Mouse (Mus musculus) c-Kit-negative CD71-positive TER-119-positive erythroid progenitor cells, embryonic 14.5 days (primary cell): ENCODE measurements around the gene Ralgapa2.

Experiments
- DNase-seq: peaks from one replicate; pipeline ENCODE4 v3.0.0-alpha.2; 2013; ENCODE audit warnings: low read depth, low spot score

Ralgapa2 gene

DNA sequence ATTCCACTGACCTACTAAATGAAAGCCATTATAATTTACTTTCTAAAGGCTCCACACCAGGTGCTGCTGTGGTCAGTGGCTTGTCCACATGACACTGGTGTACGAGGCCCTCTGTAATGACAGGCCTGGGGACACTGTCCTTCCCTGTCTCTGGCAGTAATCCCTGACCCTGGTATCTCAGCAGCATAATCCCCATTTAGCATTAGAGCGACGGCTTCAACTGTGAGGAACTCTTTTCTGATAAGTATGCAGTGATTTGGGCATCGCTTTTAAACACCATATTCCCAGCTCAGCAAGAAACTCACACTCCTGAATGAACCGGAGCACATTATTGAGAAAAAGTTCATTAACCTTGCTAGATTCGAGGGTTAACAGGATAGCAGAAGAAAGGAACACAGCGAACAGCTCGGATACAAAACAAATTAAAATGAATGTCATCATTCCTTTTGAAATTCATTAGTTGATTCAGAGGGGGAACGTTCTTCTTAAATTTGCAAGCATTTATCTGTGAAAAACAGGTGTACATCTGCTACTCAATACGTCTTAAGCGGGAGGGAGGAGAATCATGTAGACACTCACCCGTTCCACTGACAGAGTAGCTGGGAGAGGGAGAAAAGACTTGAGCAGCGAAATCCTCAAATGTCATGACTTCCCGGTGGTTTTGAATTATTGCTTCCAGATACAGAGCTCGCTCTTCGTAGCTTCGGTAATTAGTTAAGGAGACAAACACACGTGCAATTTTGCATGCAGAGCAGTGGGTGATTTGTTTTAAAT lies 252.2 kb downstream of the Ralgapa2 start:
- no peak for DNase-seq

DNA sequence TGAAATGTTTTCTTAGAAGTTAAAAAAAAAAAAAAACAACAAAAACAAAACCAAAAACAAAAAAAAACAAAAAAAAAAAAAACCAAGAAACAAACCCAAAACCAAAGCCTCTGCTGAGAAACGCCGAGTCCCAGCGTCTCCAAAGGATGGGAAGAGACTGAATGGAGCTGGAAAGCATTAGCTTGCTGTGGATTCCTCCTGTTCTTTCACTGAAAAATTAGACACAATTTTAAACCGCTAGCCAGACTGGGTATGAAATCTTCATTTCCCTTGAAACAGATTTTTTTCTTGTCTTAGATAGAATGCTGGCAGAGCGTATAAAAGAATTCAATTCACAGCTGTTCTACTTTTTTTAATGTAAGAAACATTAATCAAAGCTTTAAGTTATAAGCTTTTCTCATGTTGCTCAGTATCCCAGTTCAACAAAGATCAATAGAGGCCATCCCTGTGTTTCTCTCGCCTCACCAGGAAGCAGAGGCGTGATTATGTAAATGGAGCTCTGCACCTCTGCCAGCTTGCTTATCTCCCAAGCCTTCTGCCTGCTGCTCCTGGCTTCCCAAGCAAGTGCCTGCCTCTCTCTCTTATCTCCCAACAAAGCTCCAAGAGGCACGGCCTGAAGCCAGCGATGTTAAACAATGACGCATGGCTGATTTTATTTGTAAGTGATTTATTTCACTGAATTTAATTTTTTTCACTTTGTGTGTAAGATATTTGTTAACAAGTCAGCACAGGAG lies 253.2 kb downstream of the Ralgapa2 start:
- no peak for DNase-seq

DNA sequence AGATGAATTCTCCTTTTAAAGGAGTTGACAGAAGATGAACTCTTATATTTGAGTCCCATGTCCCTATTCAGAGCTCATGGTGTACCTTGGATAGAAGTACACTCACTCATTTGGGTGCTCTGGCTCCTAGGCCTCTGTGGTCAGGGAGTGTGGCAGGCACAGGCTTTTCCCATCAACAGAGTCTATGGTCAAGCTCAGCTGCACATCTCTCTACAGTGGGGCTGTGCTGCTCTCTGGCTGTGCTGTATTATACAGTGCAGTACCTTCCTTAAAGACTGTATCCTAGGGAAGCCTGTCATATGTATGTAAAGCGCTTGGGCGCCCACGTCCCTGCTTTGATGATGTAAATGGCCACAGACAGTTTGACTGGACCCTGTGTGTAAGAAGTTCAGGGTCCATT lies 254.5 kb downstream of the Ralgapa2 start:
- DNase-seq, result no peak

DNA sequence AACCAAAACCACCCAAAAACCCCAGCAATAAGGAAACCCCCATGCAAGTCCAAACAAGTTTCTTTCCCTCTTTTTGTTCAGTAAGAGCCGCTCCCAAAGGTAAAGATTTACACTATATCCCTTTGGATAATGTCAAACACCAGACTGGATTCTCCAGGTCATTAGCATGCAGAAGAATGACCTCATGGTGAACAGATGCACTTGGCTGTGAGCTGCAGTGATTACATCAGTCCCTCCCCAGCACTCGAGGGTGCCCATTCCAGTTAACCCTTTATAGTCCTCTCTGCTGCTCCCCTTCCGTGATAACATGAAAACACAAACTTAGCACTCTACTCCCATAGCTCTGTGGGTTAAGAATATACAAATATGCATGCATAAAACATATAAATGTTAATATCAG lies 255.1 kb downstream of the Ralgapa2 start:
- DNase-seq, result no peak

DNA sequence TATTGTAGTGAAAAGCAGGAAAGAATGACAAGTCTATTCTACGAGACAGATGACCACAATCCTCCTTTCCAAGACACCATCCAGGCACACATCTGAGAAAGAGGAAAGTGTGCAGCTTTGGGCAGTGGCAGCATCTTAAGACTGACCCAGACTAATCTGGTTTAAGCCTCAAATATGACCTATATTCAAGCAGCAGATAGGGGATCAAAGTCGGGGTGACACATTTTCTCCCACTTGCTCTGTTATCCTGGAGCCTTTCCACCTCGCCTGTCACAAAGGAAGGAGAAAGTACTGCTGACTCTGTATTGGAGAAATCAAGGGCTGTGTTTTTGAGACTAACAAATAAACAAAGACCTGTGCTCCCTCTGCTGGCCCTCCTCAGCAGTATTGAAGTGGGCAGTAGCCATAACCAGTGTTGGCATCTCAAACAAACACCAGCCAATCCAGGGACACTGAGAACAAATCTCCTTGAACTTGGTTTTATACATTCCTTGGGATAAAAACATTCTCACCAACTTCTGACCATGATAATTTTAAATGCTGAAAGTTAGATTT lies 255.7 kb downstream of the Ralgapa2 start:
- no peak for DNase-seq

DNA sequence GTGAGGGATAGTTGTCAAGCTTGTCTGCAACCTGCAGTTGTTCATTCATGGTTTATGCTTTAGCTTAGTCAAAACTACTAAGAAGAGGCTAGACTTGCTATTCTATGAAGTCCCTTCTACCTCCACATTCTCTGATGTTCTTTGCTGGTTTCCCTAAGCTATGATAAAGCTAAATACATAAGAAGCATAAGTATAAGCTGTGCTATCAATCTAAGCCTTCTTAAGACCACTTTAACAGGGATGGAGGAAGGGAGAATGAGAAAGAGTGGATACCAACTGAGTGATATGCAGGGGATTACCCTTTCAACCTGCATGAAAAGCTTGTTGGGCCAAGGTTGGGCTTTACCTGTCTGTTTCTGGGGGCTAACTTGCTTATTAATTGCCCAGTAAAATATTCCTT lies 256.5 kb downstream of the Ralgapa2 start:
- no peak for DNase-seq

DNA sequence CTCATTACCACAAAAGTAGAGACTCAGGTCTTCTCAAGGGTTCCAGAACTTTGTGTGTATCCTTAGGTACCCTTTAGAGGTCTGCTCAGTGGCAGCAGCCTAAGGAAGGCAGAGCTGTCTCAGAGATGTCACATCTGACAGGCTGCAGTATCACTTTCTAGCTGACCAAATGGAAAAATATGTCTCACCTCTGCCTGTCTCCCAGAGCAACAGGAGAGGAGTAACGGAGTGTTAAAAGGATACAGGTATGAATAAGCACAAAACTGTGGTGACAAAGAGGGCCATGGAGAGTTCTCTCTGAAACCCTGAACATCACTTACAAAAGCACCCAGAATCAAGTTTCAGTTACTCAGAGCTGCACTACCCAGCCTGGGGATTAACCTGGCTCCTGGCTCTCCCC lies 257.8 kb downstream of the Ralgapa2 start:
- DNase-seq, result no peak

DNA sequence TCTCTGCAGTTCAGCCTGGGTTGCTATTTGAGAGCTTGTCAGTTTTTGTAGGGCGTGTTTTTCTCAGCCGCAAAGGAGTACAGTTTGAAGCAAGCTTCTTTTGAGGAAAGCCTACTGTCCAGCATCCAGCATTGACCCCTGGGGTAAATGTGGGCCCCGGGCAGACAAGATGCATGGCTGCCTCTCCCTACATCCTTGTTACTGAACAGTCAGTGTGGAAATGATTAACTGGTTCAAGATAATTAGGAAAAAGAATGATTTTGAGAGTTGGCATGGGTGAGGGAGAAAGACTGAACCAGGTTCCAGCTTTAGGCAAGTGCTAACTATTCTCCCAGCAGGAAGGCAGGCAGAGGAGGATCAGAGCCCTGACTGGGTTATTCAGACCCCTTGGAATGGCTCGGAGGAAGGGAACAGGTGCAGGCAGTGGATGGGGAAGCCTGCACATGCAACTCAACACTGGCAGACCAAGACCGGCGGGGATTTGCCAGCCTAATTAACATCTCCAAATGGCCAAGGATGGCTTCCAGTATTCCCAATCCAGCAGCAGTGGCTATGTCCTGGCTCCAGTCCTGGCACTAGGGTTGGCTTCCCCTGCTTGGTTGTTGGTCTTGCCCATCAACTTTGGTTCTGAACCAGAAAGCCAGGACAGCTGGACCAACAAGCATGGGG lies 261.8 kb downstream of the Ralgapa2 start:
- DNase-seq, result no peak

DNA sequence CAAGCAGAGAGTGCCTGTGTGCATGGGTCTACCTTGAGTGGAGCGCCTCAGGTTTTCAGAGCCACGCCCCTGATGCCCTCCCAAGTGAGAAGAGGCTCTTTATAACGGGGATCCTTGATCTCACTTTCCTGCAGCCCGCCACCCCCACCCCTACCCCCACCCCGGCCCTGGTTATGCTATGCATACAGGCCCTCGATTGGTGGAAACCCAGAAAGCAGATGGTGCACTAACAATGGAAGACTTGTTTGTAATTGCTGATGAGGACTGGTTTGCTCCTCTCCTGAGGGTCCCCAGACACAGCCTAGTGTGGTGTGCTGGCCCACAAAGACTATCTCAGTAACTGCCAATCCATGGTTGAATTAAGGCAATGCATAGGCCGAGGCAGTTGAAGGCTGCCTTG lies 263.1 kb downstream of the Ralgapa2 start:
- DNase-seq, result no peak

DNA sequence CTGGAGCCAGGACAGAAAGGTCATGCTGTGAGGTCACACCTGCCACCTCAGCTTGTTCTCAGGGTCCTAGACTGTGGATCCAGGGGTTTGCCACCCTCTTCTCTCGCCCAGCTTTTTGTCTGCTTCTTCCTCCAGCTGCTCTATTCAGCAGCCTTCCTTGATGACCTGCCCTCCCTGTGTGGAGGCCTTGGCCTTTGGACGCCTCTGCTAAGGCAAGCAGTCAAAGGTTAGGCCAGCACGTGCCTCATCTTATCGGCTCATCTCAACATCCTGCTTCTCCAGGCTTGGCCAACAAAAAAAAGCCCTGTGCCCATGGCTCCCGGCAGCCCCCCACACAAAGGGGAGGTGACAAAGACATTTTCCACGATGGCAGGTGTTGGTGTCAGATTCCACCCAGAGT lies 264.6 kb downstream of the Ralgapa2 start:
- DNase-seq, result no peak

DNA sequence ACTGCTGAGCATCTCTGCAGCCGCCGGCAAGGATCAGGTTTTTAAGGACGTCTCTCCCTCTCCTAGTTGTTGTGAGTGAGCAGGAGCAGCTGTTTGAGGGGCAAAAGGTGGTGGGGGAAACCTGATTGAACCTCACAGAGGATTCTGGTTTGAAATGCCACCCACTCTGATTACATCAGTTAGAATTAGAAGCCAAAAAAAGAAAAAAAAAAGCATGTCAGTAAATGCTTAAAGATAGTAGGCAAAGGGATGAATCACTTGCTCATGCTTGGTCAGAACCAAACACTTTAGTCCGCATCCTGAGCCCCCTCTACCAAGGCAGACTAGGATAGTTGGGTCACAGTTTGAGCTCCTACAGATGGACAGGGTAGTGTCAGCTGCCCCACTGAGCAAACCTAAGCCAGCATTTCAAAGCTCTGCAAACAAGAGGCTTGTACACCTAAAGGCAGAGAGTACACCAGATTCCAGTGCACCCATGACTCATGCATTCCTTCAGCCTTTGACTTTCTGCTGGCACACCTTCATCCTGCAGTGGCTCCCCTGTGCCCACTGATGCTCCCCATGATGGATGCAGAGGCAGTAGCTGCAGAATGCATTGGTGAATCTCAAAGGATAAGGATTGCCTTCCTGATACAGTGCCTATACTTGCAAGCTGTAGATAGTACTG lies 265.6 kb downstream of the Ralgapa2 start:
- DNase-seq, result no peak

DNA sequence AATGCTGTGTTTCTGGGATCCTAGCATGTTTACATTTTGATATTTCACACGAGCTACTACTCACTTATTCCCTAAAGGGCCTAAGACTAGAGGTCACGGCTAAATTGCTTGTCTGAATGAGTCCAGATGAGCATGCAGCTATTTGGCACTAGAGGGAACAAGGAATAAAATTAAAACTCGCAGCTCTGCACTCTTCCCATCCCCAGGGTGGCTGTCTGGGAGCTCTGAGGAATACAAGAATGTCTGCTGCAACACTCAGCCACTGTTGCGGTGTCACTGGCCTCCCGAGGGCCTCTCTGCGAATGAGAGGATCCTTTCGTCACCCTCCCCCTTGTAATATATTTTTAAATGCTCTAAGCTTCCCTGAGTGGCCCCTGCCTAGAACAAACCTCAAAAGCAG lies 266.7 kb downstream of the Ralgapa2 start:
- no peak for DNase-seq

DNA sequence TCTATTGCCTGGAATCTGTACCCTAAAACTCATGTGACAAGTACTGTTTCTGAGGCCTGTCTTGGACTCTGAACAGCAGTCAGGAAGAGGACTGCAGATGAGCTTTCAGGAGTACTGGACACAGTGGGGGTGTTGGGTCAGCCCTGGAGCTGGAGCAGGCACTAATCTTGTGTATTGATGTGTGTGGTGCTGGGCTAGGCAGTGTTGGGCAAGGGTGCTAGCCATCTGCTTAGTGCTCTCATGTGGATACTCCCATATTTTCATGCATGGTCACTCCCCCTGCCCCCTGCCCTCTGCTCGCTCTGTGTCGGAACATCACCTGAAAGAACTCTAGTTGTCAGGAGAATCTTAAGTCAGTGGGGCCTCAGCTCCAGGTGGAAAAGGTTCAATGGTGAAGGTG lies 268.1 kb downstream of the Ralgapa2 start:
- DNase-seq, result no peak

DNA sequence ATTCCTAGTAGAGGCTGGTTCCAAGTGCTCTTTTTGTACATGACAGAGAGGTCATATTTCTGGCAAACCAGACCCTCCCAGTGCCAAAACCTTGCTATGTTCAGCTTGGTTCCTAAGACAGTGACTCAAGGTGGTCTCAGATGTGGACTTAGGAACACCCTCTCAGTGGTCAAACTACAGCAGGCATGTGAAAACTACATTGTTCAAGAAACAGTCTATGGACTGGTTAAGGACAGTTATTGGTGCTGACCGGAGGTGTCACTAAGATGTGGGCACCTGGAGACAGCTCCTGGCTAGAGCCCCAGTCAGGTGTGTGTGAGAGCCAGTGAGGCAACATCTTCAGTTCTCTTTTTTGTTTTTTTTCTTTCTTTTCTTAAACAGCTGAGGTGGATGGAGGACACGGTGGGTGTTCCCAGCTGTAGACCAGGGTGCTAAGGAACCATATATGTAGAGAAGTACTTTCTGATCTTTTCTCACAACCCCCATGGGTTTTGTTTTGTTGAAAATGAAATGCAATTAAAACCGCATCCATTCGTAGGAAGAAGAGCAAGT lies 272.9 kb downstream of the Ralgapa2 start:
- DNase-seq, result no peak

DNA sequence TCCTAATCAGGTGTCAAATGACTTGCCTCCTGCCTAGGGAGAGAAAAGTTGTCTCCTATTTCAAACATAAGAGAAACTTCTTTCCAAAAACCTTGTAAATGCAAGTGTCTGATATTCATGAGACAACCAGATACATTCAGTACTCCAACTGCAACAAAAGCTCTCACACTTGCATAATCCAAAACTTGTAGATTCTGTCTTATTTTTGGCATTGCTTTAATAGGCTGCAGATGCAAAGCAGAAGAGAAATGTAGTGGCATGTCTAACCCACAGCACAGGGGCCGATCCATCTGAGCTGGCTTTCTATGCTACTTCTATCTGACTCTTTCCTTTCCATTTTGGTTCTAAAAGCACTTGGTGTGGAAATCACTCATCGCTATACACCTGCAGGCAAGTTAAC lies 280.7 kb downstream of the Ralgapa2 start:
- DNase-seq, result no peak

DNA sequence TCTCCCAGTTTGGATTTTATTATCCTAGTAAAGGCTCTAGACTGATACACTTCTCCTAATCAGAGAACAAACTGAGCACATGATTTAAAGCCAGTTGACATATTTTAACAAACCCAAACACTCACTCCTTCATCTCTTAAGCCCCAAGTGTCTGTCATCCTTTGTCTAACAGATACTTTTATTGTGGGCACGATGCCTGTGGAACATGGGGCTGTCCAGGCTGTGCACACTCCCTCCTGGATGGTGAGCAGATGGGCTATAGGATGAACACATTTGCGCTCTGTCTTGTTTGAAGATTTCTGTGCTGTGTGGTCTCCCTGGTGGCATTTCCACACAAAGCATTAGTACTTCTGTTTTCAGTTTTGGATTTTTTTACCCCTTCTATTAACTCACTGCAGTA lies 283.7 kb downstream of the Ralgapa2 start:
- DNase-seq, result no peak

DNA sequence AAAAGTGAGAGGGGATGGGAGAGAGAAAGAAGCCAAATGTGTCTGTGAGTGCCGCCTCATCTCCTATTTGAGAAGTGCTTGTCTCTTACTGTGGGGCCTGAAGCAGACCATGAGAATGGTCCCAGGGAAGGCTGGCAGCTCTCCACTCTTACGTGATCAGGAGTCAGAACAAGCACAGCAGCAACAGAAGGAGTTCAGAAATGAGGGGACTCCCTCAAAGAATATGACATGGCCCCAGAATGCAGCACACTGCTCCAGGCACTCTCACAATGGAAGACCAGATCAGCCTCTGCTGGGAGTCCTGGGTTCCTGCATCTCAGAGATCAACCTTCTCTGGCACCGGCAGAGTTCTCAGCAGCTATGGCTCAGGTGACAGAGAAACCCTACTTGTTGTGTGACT lies 284.5 kb downstream of the Ralgapa2 start:
- DNase-seq, result no peak

DNA sequence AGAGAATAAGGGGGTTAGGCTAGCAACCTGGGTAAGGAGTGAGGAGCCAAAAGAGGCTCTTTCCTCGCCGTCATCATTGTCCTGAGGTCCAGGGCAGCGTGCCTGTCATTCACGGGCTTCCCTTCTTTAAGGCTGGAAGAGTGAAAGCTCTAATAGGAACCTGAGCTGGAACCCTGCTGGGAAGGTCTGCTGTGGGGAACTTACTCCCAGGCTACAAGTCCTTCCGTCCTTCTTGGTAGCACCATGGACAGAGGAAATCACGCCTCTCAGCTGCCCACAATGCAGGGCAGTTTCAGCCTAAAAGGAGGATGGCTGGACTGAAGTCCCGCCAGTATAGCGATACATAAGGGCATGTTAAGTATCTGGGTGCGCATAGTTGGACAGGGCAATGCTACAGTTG lies 285.7 kb downstream of the Ralgapa2 start:
- DNase-seq, result no peak

DNA sequence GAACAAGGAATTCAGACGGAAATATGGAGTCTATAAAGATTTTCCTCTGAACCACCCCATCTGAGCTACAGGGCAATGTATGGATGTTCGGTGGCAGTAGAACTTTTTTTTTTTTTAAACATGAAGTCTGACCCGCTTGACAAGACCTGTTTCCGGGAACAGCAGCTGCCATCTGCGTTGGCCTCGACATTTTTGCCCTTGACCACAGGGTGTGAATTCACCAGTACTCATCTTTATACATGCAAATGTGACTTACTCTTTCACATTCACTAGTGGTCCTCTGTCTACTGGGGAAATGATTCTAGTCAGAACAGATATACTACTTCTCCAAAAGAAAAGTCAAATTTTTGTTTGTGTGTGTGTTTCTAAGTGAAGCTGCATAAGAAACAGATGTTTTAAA lies 286.3 kb downstream of the Ralgapa2 start:
- DNase-seq, result no peak

DNA sequence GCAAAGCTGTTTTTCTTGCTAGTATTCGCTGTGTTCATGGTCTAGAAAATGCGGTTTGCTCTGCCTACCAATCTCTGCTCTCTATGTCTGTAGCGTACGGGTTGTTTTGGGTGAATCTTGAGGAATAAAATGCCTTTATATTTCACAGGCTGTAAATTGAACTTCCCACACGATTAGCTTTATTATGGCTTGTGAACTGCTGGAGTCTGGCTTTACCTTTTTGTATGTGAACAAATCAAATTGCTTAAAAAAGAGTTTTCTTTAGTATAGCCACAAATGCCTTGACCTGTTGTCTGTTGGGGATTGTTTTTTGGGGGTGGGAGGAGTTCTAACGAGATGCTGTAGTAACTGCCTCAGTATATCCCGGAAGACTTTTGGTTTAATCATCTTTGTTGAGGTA lies 288.0 kb downstream of the Ralgapa2 start:
- DNase-seq, result no peak

DNA sequence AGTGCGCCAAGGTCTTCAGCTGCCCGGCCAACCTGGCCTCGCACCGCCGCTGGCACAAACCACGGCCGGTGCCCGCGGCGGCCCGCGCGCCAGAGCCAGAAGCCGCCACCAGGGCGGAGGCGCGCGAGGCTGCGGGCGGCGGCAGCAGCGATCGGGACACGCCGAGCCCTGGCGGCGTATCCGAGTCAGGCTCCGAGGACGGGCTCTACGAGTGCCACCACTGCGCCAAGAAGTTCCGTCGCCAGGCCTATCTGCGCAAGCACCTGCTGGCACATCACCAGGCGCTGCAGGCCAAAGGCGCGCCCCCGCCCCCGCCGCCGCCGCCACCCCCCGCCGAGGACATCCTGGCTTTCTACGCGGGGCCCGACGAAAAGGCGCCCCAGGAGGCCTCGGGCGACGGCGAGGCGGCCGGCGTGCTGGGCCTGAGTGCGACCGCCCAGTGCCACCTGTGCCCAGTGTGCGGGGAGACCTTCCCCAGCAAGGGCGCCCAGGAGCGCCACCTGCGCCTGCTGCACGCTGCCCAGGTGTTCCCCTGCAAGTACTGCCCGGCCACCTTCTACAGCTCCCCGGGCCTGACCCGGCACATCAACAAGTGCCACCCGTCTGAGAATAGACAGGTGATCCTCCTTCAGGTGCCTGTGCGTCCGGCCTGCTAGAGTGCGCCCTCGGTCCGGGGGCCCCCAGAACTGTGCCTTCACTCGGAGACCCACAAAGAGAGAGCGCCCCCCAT lies 288.8 kb downstream of the Ralgapa2 start:
- no peak for DNase-seq
